In the genomic region with DNA sequence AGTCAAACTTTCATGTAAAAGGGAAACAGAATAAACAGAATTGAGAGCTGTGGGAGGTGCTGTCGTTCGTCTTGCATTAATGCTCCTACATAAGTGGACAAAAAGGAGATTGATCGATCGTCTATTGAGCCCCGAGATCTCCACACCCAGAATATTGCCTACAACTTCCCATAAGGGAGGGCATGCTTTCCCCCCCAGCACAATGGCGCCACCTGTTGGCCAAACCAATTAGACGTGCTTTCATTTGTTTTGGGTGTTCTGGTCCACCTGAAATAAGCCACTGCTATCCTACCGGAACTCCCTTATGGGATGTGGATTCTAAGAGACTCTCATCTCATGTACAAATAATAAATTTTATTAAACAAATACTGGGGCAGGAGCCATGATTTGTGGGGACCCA, we compare ENCODE assay signal across 9 mouse cellular contexts.
DNase-seq lines count a peak whose midpoint lies in the region; ATAC-seq and TF ChIP-seq lines count a peak whose summit lies in the region.
"Had no signal": no experiment of that assay in that cellular context is flagged by ENCODE, and none has a peak within 500 bp of the region (broad histone marks: within the 10 kb centered on the region; RNA-seq: fewer than 3 reads in every experiment).

No protein-coding gene starts in this region.

- intact Hi-C loops in gastrocnemius, postnatal 14 days (cut with DNase I; ENCODE audit: low total_unique reads), result loop anchor here (10.0 kb wide), 2 partner anchors 989 to 1019 kb away; no protein-coding TSS in a partner anchor

- H3K4me3 ChIP-seq in CH12.LX (replicated peaks in 1 of 3; ENCODE audit: low read depth in 2 of 3, low read length in 2 of 3, poor library complexity in 1 of 3), result no peak overlapping the region
- H3K4me3 ChIP-seq: stomach, embryonic 15.5 days had no signal

- no peak for TF ChIP-seq POLR2A in CH12.LX (IDR thresholded peaks at IDR 0.05; ENCODE audit: low read depth, low read length)

- dilution Hi-C loops in CH12.LX (cut with MboI; ENCODE audit: extremely low pct_ligation_motif_present, extremely low pct_unique_long_range_greater_than_20kb, low sequenced_read_pairs), result no loop called here

- in situ Hi-C loops in CH12.LX (cut with MboI; ENCODE audit: low pct_ligation_motif_present, low pct_unique_long_range_greater_than_20kb, low sequenced_read_pairs), result no loop called here

- H3K27ac ChIP-seq in CH12.LX (ENCODE audit: insufficient read depth, low read depth), result no peak overlapping the region
- H3K27ac ChIP-seq: stomach, embryonic 15.5 days had no signal

- H3K27me3 ChIP-seq in CH12.LX (replicated peaks), result no peaks in the 10 kb centered on the region
- no peaks in the 10 kb centered on the region for H3K27me3 ChIP-seq in splenic B cell, adult 2 months (ENCODE audit: control insufficient read depth, insufficient read depth, low read length, poor library complexity, severe bottlenecking)
- H3K27me3 ChIP-seq: stomach, embryonic 15.5 days had no signal

- peaks cover 0 to 22% of the 10 kb centered on the region in 2 experiments; a peak in 2 of 4 replicates for H3K4me1 ChIP-seq in CH12.LX (ENCODE audit: control insufficient read depth in 1 of 2, insufficient read depth in 2 of 2)
- H3K4me1 ChIP-seq: stomach, embryonic 15.5 days had no signal

- peak; percentile 41 to 54 for DNase-seq in cerebellum, adult 18-20 months
- peak; percentile 82 for DNase-seq in CH12.LX (ENCODE audit: extremely low read depth)
- DNase-seq in c-Kit-positive CD71-positive TER-119-positive erythroid progenitor cells, embryonic 14.5 days (ENCODE audit: low spot score), result peak; percentile 22
- peak; percentile 44 for DNase-seq in gastrocnemius, postnatal 14 days
- peak; percentile 55 for DNase-seq in layer of hippocampus, adult 9-10 months (ENCODE audit: low spot score)
- DNase-seq in splenic B cell, adult 2 months (ENCODE audit: low read depth, low spot score), result peak; percentile 53

- no peak for TF ChIP-seq EP300 in CH12.LX (IDR thresholded peaks at IDR 0.05; ENCODE audit: low read length)

- no peak for ATAC-seq in cerebellum, adult (ENCODE audit: insufficient number of reproducible peaks, low FRiP score, low TSS enrichment)
- peak; percentile 93 for ATAC-seq in megakaryocyte progenitor cell, adult 5-6 weeks (replicated peaks; ENCODE audit: poor library complexity)

- TF ChIP-seq RAD21 in CH12.LX (IDR thresholded peaks at IDR 0.05; ENCODE audit: low read depth, low read length), result peak; percentile 67

- no peaks in the 10 kb centered on the region for H3K79me2 ChIP-seq in CH12.LX (replicated peaks; ENCODE audit: control insufficient read depth, extremely low read depth, insufficient read depth, poor library complexity, severe bottlenecking)

- H3K9me3 ChIP-seq in CH12.LX (replicated peaks; ENCODE audit: low read length), result no peaks in the 10 kb centered on the region
- H3K9me3 ChIP-seq: stomach, embryonic 15.5 days had no signal

- peak overlapping the region; percentile 16; the same call in 1 of the 2 replicates for H3K4me2 ChIP-seq in CH12.LX (ENCODE audit: insufficient read depth, low read depth, poor library complexity, severe bottlenecking)
- H3K4me2 ChIP-seq: stomach, embryonic 15.5 days had no signal

- TF ChIP-seq CTCF in CH12.LX (conservative IDR thresholded peaks at IDR 0.05 in 1 of 2, IDR thresholded peaks at IDR 0.05 in 1 of 2; ENCODE audit: low read depth in 2 of 2, low read length in 2 of 2), result peak; percentile 77 to 97

- H3K36me3 ChIP-seq in CH12.LX (replicated peaks in 1 of 2; ENCODE audit: control insufficient read depth in 1 of 2, insufficient read depth in 1 of 2, low read length in 1 of 2), result no peaks in the 10 kb centered on the region
- no peaks in the 10 kb centered on the region for H3K36me3 ChIP-seq in splenic B cell, adult 2 months (ENCODE audit: control insufficient read depth, insufficient read depth, low read length, poor library complexity, severe bottlenecking)
- H3K36me3 ChIP-seq: stomach, embryonic 15.5 days had no signal

- H3K9ac ChIP-seq in CH12.LX (ENCODE audit: insufficient read depth, low read depth), result no peak overlapping the region
- H3K9ac ChIP-seq: stomach, embryonic 15.5 days had no signal

TF ChIP-seq in CH12.LX, 34 proteins besides CTCF, POLR2A, EP300 and RAD21:
- TF ChIP-seq SMC3 (IDR thresholded peaks at IDR 0.05; ENCODE audit: low read depth, low read length) (peak; percentile 53), GABPA (IDR thresholded peaks at IDR 0.05; ENCODE audit: insufficient replicate concordance, low read depth, low read length) (no peak)

Comparison
In these comparisons a context has a peak if more than half of its experiments do, and no peak if none do; other contexts are left out.
1. DNase-seq: peak in every context shown above with its lines; median percentile 82 in CH12.LX; 55 in layer of hippocampus, adult 9-10 months; 53 in splenic B cell, adult 2 months; 48 in cerebellum, adult 18-20 months; 44 in gastrocnemius, postnatal 14 days; 22 in c-Kit-positive CD71-positive TER-119-positive erythroid progenitor cells, embryonic 14.5 days.